Mouse (Mus musculus): ENCODE data around the gene Gm9887.

The Gm9887 gene

DNA sequence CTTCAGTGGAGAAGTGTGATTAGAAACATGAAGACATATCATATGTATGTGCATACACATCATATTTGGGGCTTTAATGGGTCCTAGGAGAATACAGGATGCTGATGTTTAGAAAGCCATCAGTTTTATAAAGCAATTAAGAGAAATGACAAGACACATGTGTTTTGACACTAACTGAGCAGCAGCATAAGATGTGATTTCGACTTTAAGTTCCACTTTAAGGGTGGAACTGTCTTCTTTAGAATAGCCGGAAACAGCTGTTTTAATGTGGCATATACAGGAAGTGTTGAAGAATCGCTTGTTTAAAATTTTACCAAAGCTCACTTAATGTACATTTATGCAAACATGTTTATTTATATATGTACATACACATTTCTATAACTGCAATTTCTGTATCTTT lies 41.0 kb upstream of the Gm9887 start:
- H3K36me3 ChIP-seq (ENCODE audit: insufficient read depth, low read length) = no peaks in the 10 kb centered on the region
- peaks cover 10% of the 10 kb centered on the region for H3K4me1 ChIP-seq (replicated peaks; ENCODE audit: low read depth, low read length)
- TF ChIP-seq POU5F1 (IDR thresholded peaks at IDR 0.05; ENCODE audit: borderline replicate concordance, low read length) = no peak
- no peak for TF ChIP-seq CTCF (conservative IDR thresholded peaks at IDR 0.05; ENCODE audit: low read length)
- no peak for TF ChIP-seq NANOG (IDR thresholded peaks at IDR 0.05; ENCODE audit: borderline replicate concordance, low read length)
- no peak overlapping the region for H3K4me3 ChIP-seq (replicated peaks; ENCODE audit: low read length)
- H3K27me3 ChIP-seq (ENCODE audit: insufficient read depth, low read length) = peaks cover 9% of the 10 kb centered on the region; the same call in 1 of the 2 replicates
- H3K9me3 ChIP-seq (ENCODE audit: low read length) = no peaks in the 10 kb centered on the region

DNA sequence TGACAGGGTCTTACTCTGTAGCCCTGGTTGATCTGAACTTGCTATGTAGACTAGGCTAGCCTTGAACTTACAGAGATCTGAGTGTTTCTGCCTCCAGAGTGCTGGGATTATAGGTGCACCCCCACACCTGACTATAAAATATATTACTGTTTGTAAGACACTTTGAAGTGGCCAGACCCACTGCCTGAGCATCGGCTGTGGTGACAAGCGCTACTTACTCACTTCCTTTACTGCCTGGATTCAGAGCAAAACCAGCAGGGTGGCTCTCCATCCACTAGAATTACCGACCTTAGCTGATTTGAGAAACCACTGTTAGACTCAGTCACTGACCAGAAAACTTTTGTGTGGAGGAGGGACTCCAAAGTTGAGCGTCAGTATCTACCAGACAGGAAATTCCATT lies 39.7 kb upstream of the Gm9887 start:
- TF ChIP-seq CTCF (conservative IDR thresholded peaks at IDR 0.05; ENCODE audit: low read length) (no peak), NANOG (IDR thresholded peaks at IDR 0.05; ENCODE audit: borderline replicate concordance, low read length) (no peak), POU5F1 (IDR thresholded peaks at IDR 0.05; ENCODE audit: borderline replicate concordance, low read length) (no peak)
- Histone ChIP-seq H3K4me3 (replicated peaks; ENCODE audit: low read length) (no peak overlapping the region), H3K4me1 (replicated peaks; ENCODE audit: low read depth, low read length) (no peaks in the 10 kb centered on the region), H3K36me3 (ENCODE audit: insufficient read depth, low read length) (no peaks in the 10 kb centered on the region), H3K9me3 (ENCODE audit: low read length) (no peaks in the 10 kb centered on the region), H3K27me3 (ENCODE audit: insufficient read depth, low read length) (no peaks in the 10 kb centered on the region)

DNA sequence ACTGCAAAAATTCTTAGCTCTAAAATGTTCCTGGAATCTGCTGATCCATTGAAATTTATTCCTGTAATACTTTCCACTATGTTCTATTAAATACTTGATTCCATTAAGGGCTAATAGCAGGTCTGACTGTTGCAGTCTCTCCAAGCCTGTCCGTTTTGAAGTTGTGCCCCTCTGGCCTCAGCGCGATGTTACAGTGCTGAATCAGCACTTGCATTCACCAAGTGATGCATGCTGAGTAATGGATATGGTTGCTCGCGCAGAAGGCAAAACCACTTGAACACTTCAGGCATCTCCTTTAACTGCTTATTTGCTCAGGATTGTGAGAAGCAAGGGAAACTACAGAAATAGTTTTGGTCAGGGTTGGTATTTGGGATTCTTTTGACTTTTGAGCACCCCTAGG lies 38.5 kb upstream of the Gm9887 start:
- TF ChIP-seq POU5F1 (IDR thresholded peaks at IDR 0.05; ENCODE audit: borderline replicate concordance, low read length) (no peak), NANOG (IDR thresholded peaks at IDR 0.05; ENCODE audit: borderline replicate concordance, low read length) (no peak), CTCF (conservative IDR thresholded peaks at IDR 0.05; ENCODE audit: low read length) (no peak)
- Histone ChIP-seq H3K4me3 (replicated peaks; ENCODE audit: low read length) (no peak overlapping the region), H3K9me3 (ENCODE audit: low read length) (no peaks in the 10 kb centered on the region), H3K4me1 (replicated peaks; ENCODE audit: low read depth, low read length) (no peaks in the 10 kb centered on the region), H3K27me3 (ENCODE audit: insufficient read depth, low read length) (no peaks in the 10 kb centered on the region), H3K36me3 (ENCODE audit: insufficient read depth, low read length) (no peaks in the 10 kb centered on the region)

DNA sequence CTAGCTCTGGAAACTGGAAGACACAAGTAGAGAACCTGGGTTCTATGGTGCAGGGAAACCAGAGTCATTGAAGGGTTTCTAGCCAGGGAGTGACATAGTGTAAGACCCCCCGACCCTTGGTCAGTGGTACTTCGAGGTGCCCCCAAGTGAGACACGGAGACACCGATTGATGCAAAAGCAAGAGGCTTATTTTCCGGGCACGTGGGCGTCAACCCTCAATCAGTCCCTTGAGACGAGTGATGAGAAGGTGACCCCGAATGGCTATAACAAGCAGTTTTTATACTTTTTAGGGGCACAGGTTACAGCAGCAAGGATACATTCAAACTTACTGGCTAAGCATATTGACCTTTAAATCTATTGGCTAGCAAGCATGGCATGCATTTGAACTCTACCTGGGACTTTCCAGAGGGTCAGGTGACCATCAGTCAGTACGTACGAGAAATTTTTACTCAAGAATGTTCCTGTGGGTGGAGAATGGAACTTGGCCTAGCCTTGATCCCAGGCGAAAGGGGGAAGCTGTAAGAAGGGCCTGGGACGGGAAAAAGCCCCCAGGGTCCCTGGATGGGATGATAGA lies 30.4 kb upstream of the Gm9887 start:
- Histone ChIP-seq H3K27me3 (ENCODE audit: insufficient read depth, low read length) (no peaks in the 10 kb centered on the region), H3K4me3 (replicated peaks; ENCODE audit: low read length) (no peak overlapping the region), H3K9me3 (ENCODE audit: low read length) (no peaks in the 10 kb centered on the region), H3K4me1 (replicated peaks; ENCODE audit: low read depth, low read length) (no peaks in the 10 kb centered on the region), H3K36me3 (ENCODE audit: insufficient read depth, low read length) (no peaks in the 10 kb centered on the region)
- TF ChIP-seq NANOG (IDR thresholded peaks at IDR 0.05; ENCODE audit: borderline replicate concordance, low read length) (no peak), CTCF (conservative IDR thresholded peaks at IDR 0.05; ENCODE audit: low read length) (no peak), POU5F1 (IDR thresholded peaks at IDR 0.05; ENCODE audit: borderline replicate concordance, low read length) (no peak)

DNA sequence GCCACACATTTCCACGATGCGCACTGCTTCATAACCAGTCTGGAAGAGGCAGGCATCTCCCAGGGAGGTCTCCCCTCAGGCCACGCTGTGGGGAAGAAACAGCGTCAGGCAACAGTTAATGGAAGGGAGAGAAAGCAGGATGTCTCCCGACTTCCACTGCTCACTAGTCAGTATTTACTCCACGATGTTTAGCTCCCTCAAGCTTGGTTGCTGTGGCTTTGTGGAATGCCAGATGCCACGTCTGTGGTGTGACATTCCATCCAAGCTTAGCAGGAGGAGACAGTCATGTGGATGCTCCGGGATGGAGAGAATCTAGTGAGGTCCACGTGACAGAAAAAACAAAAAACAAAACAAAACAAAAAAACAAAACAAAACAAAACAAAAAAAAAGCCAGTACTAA lies 29.8 kb upstream of the Gm9887 start:
- no peaks in the 10 kb centered on the region for H3K27me3 ChIP-seq (ENCODE audit: insufficient read depth, low read length)
- H3K4me1 ChIP-seq (replicated peaks; ENCODE audit: low read depth, low read length) = no peaks in the 10 kb centered on the region
- TF ChIP-seq NANOG (IDR thresholded peaks at IDR 0.05; ENCODE audit: borderline replicate concordance, low read length) (no peak), POU5F1 (IDR thresholded peaks at IDR 0.05; ENCODE audit: borderline replicate concordance, low read length) (no peak)
- H3K4me3 ChIP-seq (replicated peaks; ENCODE audit: low read length) = no peak overlapping the region
- no peaks in the 10 kb centered on the region for H3K9me3 ChIP-seq (ENCODE audit: low read length)
- no peaks in the 10 kb centered on the region for H3K36me3 ChIP-seq (ENCODE audit: insufficient read depth, low read length)

DNA sequence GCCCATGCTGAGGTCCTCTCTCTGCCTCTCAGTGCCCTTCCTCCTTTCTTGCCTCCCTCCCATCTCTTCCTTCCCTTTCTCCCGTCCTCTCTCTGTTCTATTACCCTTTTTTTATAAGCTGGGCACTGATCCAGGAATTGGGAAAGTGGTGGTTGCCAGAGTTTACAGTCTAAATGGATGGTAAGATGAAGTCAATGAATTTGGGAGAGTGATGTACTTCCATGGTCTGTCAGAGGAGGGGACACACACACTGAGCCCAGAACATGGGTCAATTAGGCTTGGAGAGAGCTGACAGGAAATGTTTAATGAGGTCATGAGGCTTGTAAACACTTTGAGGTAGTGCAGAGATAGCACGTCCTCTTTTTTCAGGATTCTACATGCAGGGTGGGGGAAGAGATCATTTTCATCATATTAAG lies 28.6 kb upstream of the Gm9887 start:
- TF ChIP-seq NANOG (IDR thresholded peaks at IDR 0.05; ENCODE audit: borderline replicate concordance, low read length) = no peak
- TF ChIP-seq POU5F1 (IDR thresholded peaks at IDR 0.05; ENCODE audit: borderline replicate concordance, low read length) = no peak
- TF ChIP-seq CTCF (conservative IDR thresholded peaks at IDR 0.05; ENCODE audit: low read length) = no peak
- Histone ChIP-seq H3K4me1 (replicated peaks; ENCODE audit: low read depth, low read length) (no peaks in the 10 kb centered on the region), H3K9me3 (ENCODE audit: low read length) (no peaks in the 10 kb centered on the region), H3K4me3 (replicated peaks; ENCODE audit: low read length) (no peak overlapping the region), H3K27me3 (ENCODE audit: insufficient read depth, low read length) (no peaks in the 10 kb centered on the region), H3K36me3 (ENCODE audit: insufficient read depth, low read length) (no peaks in the 10 kb centered on the region)

DNA sequence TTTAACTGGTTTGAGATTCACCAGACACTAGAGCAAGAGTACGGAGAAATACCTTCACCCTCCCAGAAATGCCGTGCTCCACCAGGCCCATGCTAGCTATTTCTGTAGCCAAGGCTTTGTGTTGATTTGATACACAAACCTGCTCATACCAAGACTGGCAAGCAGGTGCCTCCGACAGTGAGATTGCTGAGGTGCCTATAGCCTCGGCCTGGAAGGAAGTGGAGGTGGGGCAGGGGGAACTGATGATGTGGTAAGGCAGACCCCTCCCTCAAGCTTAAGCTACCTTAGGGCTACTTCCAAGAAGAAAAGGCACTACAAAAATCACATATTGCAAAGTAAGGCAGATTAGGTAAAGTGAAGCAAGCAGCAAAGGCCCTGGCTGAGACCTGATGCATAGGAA lies 28.1 kb upstream of the Gm9887 start:
- Histone ChIP-seq H3K4me1 (replicated peaks; ENCODE audit: low read depth, low read length) (no peaks in the 10 kb centered on the region), H3K4me3 (replicated peaks; ENCODE audit: low read length) (no peak overlapping the region)
- TF ChIP-seq CTCF (conservative IDR thresholded peaks at IDR 0.05; ENCODE audit: low read length) (no peak), POU5F1 (IDR thresholded peaks at IDR 0.05; ENCODE audit: borderline replicate concordance, low read length) (no peak), NANOG (IDR thresholded peaks at IDR 0.05; ENCODE audit: borderline replicate concordance, low read length) (no peak)

DNA sequence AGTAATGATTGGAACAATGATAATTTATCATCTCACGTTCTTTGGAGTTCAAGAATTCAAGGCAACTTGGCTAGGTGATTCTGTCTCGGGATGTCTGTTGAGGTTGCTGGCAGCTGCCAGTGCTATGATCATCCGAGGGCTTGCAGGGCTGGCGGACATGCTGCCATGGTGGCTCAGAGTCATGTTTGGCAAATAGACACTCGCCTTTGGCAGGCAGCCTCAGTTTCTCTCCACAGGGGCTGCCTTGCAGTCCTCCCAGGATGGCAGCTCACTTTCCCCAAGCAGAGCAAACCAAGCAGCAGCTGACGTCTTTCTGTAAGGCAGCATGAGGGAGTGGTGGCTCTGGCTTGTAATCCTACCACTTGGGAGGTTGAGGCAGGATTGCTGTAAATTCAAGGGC lies 22.2 kb upstream of the Gm9887 start:
- Histone ChIP-seq H3K27me3 (ENCODE audit: insufficient read depth, low read length) (no peaks in the 10 kb centered on the region), H3K36me3 (ENCODE audit: insufficient read depth, low read length) (no peaks in the 10 kb centered on the region), H3K4me3 (replicated peaks; ENCODE audit: low read length) (no peak overlapping the region), H3K4me1 (replicated peaks; ENCODE audit: low read depth, low read length) (no peaks in the 10 kb centered on the region), H3K9me3 (ENCODE audit: low read length) (peaks cover 8% of the 10 kb centered on the region; the same call in 1 of the 2 replicates)
- TF ChIP-seq CTCF (conservative IDR thresholded peaks at IDR 0.05; ENCODE audit: low read length) (no peak), NANOG (IDR thresholded peaks at IDR 0.05; ENCODE audit: borderline replicate concordance, low read length) (no peak), POU5F1 (IDR thresholded peaks at IDR 0.05; ENCODE audit: borderline replicate concordance, low read length) (no peak)

More for the DNA sequence above, 28.1 kb upstream of the Gm9887 start:
- no peaks in the 10 kb centered on the region for H3K36me3 ChIP-seq (ENCODE audit: insufficient read depth, low read length)
- 0 out of 2 replicates have a peak, but pooled peaks cover 3% of the 10 kb centered on the region for H3K9me3 ChIP-seq (ENCODE audit: low read length)
- no peaks in the 10 kb centered on the region for H3K27me3 ChIP-seq (ENCODE audit: insufficient read depth, low read length)

DNA sequence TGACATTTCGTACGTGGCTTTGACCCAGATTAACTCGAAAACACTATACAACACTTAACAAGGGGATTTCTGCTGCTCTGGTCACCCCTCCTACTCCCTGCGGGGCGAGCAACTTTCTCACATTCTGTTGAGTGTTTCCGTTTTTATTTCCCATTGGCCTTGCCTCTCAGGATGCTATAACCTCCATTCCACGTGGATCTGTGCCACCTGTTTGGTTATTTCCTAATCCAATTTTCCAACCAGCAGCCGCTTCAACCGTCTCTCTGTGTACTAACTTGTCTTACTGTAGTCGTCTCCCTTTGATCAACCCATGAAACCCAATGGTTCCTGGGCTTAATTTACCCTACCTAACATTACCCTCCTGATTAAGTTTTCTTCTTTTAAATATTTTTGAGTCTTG lies 20.8 kb upstream of the Gm9887 start:
- peaks cover 8% of the 10 kb centered on the region; the same call in 1 of the 2 replicates for H3K9me3 ChIP-seq (ENCODE audit: low read length)
- no peaks in the 10 kb centered on the region for H3K27me3 ChIP-seq (ENCODE audit: insufficient read depth, low read length)
- H3K4me1 ChIP-seq (replicated peaks; ENCODE audit: low read depth, low read length) = no peaks in the 10 kb centered on the region
- H3K36me3 ChIP-seq (ENCODE audit: insufficient read depth, low read length) = no peaks in the 10 kb centered on the region
- H3K4me3 ChIP-seq (replicated peaks; ENCODE audit: low read length) = no peak overlapping the region
- TF ChIP-seq NANOG (IDR thresholded peaks at IDR 0.05; ENCODE audit: borderline replicate concordance, low read length) (no peak), CTCF (conservative IDR thresholded peaks at IDR 0.05; ENCODE audit: low read length) (no peak), POU5F1 (IDR thresholded peaks at IDR 0.05; ENCODE audit: borderline replicate concordance, low read length) (no peak)

All from E14TG2a.4 (cell line).